Mouse (Mus musculus) stomach, embryonic 14.5 days (tissue): Measurements from ENCODE around the gene Pdlim4. TPM values are rescaled to one million over a fixed set of nuclear protein-coding genes. Genes with fewer than 3 reads are reported as not detected.
A peak's percentile ranks its signal among the peaks of the same experiment; 100 is the strongest.

ENCODE experiments used
- ATAC-seq: fragments of 200-750 bp; cut with Nextera tagmentation; 2 replicates; pipeline ENCODE4 v1.8.0; 2017; ENCODE audit warnings: low read depth, moderate TSS enrichment; ENCODE audit not compliant: insufficient number of reproducible peaks, insufficient read depth, low FRiP score
- H3K27ac ChIP-seq: fragments of 300-500 bp; sonication (generic); 2 replicates; pipeline ENCODE4 v1.5.1; 2014; ENCODE audit warnings: mild to moderate bottlenecking, low read length, moderate library complexity, mixed read lengths
- H3K27me3 ChIP-seq: fragments of 300-500 bp; sonication (generic); 2 replicates; pipeline ENCODE4 v1.6.1; 2014; ENCODE audit warnings: low read length, control low read depth, mixed read lengths; ENCODE audit not compliant: control insufficient read depth, insufficient read depth
- H3K36me3 ChIP-seq: fragments of 300-500 bp; sonication (generic); 2 replicates; pipeline ENCODE4 v1.6.1; 2014; ENCODE audit warnings: mild to moderate bottlenecking, control low read depth, low read length, moderate library complexity, mixed read lengths; ENCODE audit not compliant: control insufficient read depth, insufficient read depth
- H3K4me1 ChIP-seq: fragments of 300-500 bp; sonication (generic); 2 replicates; pipeline ENCODE4 v1.6.1; 2014; ENCODE audit warnings: low read length, control low read depth, mixed read lengths; ENCODE audit not compliant: control insufficient read depth, insufficient read depth
- H3K4me2 ChIP-seq: fragments of 300-500 bp; sonication (generic); replicated peaks from 2 replicates; pipeline ENCODE4 v1.6.1; 2014; ENCODE audit warnings: low read depth, low read length, control low read depth
- H3K4me3 ChIP-seq: fragments of 300-500 bp; sonication (generic); 2 replicates; pipeline ENCODE4 v1.5.1; 2014; ENCODE audit warnings: low read depth, low read length, control low read depth
- H3K9ac ChIP-seq: fragments of 300-500 bp; sonication (generic); replicated peaks from 2 replicates; pipeline ENCODE4 v1.6.1; 2014; ENCODE audit warnings: low read depth, mild to moderate bottlenecking, control low read depth, low read length, moderate library complexity, mixed read lengths
- H3K9me3 ChIP-seq: fragments of 300-500 bp; sonication (generic); 2 replicates; pipeline ENCODE4 v1.6.1; 2016; ENCODE audit warnings: low read depth, low read length, control low read depth; ENCODE audit not compliant: control insufficient read depth
- WGBS: fragments of 180-500 bp; shearing (Covaris S2); extraction: QIAGEN DNeasy Blood & Tissue Kit; methylation state at CpG from one replicate; pipeline ENCODE4 v1.1.7; 2014; 5-methylcytosine and 5-hydroxymethylcytosine counted together
- polyA plus RNA-seq: library from polyadenylated mRNA; unstranded; fragments of >200 nt; fragmentation: Nextera tagmentation; extraction: Ambion mirVana; gene quantifications from 2 replicates; pipeline ENCODE4 v1.2.1, GENCODE M21; 2014

The Pdlim4 gene
- polyA plus RNA-seq, 1 experiment from 2014 or later, result 76.7 TPM

DNA sequence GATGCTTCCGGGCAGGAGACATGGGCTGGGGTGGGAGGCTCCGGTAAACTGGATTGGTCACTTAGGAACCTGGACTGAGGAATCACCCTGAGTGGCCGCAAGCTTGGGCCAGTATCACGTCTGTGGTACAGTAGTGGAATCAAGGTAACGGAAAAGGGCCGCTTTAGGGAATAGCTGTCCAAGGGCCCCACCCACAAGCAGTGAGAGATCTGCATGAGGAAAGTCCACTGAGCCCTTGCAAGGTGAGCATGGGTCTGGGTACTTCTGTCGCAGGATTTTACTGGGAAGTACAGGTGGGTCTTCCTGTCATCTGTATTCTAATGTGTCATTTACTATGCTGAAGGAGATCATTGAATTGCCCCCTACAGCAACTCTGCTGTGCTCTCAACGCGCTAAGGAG is 32.9 kb upstream of the Pdlim4 start:
- no peak overlapping the region for H3K27ac ChIP-seq
- peaks cover 7% of the 10 kb centered on the region; the same call in 1 of the 2 replicates for H3K4me1 ChIP-seq
- WGBS, result 76% methylated on average over 9 of the region's 9 CpGs
- peak overlapping the region; percentile 99 for H3K4me2 ChIP-seq
- H3K4me3 ChIP-seq, result peak overlapping the region; percentile 69
- no peaks in the 10 kb centered on the region for H3K27me3 ChIP-seq
- no peak for ATAC-seq
- H3K9me3 ChIP-seq, result no peaks in the 10 kb centered on the region
- peak overlapping the region; percentile 55; the same call in 1 of the 2 replicates for H3K9ac ChIP-seq
- H3K36me3 ChIP-seq, result no peaks in the 10 kb centered on the region

- no peaks in the 10 kb centered on the region for H3K27me3 ChIP-seq
- no peaks in the 10 kb centered on the region for H3K9me3 ChIP-seq
- peak overlapping the region; percentile 55 for H3K9ac ChIP-seq
- peak overlapping the region; percentile 99 for H3K4me2 ChIP-seq
- H3K27ac ChIP-seq, result no peak overlapping the region
- no peaks in the 10 kb centered on the region for H3K36me3 ChIP-seq
- peak; percentile 91 for ATAC-seq
- H3K4me1 ChIP-seq, result peaks cover 7% of the 10 kb centered on the region; the same call in 1 of the 2 replicates
- under 1% methylated on average over 73 of the region's 83 CpGs for WGBS
- H3K4me3 ChIP-seq, result peak overlapping the region; percentile 69
These were observed 32.1 kb upstream of the Pdlim4 start for GRCm38 (mm10) chr11:54100692-54101591.

DNA sequence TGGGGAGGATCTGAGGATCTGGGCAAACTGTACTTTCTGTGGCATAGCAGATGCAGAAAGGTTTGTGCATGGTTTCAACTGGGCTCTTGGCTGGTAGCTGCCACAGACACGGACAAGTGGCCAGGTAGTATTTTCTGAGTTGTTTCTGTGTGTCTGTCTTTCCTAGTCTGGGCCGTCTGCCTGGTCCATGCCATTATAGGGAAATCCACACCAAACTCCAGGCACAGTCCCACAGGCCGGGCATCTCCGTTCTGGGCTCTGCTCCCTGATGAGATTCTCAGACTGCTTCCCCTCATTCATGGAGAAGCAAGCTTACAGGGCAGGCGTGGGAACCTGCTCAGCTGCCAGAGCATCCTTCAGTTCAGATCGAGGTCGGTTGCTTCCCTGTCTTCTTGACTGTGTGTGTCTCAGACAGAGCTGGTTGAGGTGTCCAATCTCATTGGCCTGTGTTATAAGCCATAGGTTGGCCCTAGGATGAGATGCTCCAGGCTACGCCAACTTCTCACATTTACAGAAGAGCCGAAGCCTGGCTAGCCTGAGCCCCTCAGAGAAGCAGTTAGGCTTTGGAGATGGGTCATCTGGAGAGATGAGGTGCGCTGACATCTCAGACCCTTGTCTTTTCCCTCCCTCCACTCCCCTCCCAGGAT is 31.4 kb upstream of the Pdlim4 start, which contains the start of gene P4ha2:
TSS of gene P4ha2 (plus strand) at position 51 of the 647 bp plus-strand sequence.
- H3K4me2 ChIP-seq, result peak within 1 kb of the TSS; percentile 99
- 50% methylated on average over 10 of the region's 10 CpGs for WGBS
- H3K36me3 ChIP-seq, result no peaks in the 10 kb centered on the region
- H3K27ac ChIP-seq, result no peak within 1 kb of the TSS
- H3K9ac ChIP-seq, result peak within 1 kb of the TSS; percentile 55
- H3K27me3 ChIP-seq, result no peaks in the 10 kb centered on the region
- H3K4me3 ChIP-seq, result peak within 1 kb of the TSS; percentile 69
- H3K4me1 ChIP-seq, result peaks cover 7% of the 10 kb centered on the region; the same call in 1 of the 2 replicates
- ATAC-seq, result peak; percentile 34; the same call in 1 of the 2 replicates
- no peaks in the 10 kb centered on the region for H3K9me3 ChIP-seq

- Histone ChIP-seq H3K4me3 (no peak overlapping the region), H3K4me2 (no peak overlapping the region), H3K9me3 (no peaks in the 10 kb centered on the region), H3K27me3 (no peaks in the 10 kb centered on the region), H3K36me3 (no peaks in the 10 kb centered on the region), H3K9ac (no peak overlapping the region), H3K27ac (no peak overlapping the region), H3K4me1 (no peaks in the 10 kb centered on the region)
- WGBS, result 9% methylated on average over 3 of the region's 3 CpGs
- ATAC-seq, result no peak
These were observed 24.2 kb upstream of the Pdlim4 start for GRCm38 (mm10) chr11:54093000-54093399.

GRCm38 (mm10) chr11:54092188-54092587 is 23.4 kb upstream of the Pdlim4 start:
- Histone ChIP-seq H3K36me3 (no peaks in the 10 kb centered on the region), H3K9me3 (no peaks in the 10 kb centered on the region), H3K27ac (no peak overlapping the region), H3K4me2 (no peak overlapping the region), H3K4me1 (no peaks in the 10 kb centered on the region), H3K27me3 (no peaks in the 10 kb centered on the region), H3K9ac (no peak overlapping the region), H3K4me3 (no peak overlapping the region)
- ATAC-seq, result no peak
- 45% methylated on average over 7 of the region's 7 CpGs for WGBS

DNA sequence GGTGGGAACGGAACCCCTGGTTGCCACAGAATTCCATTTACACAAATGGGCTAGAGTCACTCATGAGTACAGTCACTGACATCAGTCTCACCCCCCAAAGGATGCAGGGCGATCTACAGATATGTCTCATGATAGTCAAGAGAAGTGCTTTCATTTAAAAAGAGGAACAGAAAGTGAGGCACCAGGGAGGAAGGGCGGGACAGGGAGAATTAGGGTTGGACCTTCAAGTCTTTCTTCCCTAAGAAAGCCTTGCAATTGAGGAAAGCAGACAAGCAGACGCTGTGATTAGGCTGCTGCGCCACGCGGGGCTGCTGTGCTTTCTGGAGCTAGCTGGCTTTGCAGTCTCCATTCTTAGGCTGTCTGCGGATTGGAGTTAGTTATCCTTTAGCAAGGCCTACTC is 22.9 kb upstream of the Pdlim4 start:
- Histone ChIP-seq H3K9me3 (no peaks in the 10 kb centered on the region), H3K4me3 (no peak overlapping the region), H3K36me3 (no peaks in the 10 kb centered on the region), H3K27ac (no peak overlapping the region), H3K27me3 (no peaks in the 10 kb centered on the region), H3K4me1 (no peaks in the 10 kb centered on the region), H3K9ac (no peak overlapping the region), H3K4me2 (no peak overlapping the region)
- ATAC-seq, result no peak
- 68% methylated on average over 8 of the region's 8 CpGs for WGBS

- H3K36me3 ChIP-seq, result no peaks in the 10 kb centered on the region
- H3K9ac ChIP-seq, result no peak overlapping the region
- no peak overlapping the region for H3K27ac ChIP-seq
- no peaks in the 10 kb centered on the region for H3K4me1 ChIP-seq
- no peaks in the 10 kb centered on the region for H3K9me3 ChIP-seq
- H3K27me3 ChIP-seq, result no peaks in the 10 kb centered on the region
- 67% methylated on average over 1 of the region's 1 CpGs for WGBS
- H3K4me3 ChIP-seq, result no peak overlapping the region
- ATAC-seq, result no peak
- H3K4me2 ChIP-seq, result no peak overlapping the region
These were observed 21.5 kb upstream of the Pdlim4 start for GRCm38 (mm10) chr11:54090091-54090879.

GRCm38 (mm10) chr11:54088947-54089317 is 20.1 kb upstream of the Pdlim4 start:
- Histone ChIP-seq H3K4me2 (no peak overlapping the region), H3K4me1 (no peaks in the 10 kb centered on the region), H3K27ac (no peak overlapping the region), H3K36me3 (no peaks in the 10 kb centered on the region), H3K4me3 (no peak overlapping the region), H3K9me3 (no peaks in the 10 kb centered on the region), H3K27me3 (no peaks in the 10 kb centered on the region), H3K9ac (no peak overlapping the region)
- WGBS, result 42% methylated on average over 5 of the region's 5 CpGs
- ATAC-seq, result no peak
